ENCODE assay signal across 19 mouse cellular contexts in genomic region chr13:32608413-32608812, GRCm38 (mm10).
DNase-seq lines count a peak whose midpoint lies in the region; ATAC-seq and TF ChIP-seq lines count a peak whose summit lies in the region.
"Had no signal": no experiment of that assay in that cellular context is flagged by ENCODE, and none has a peak within 500 bp of the region (broad histone marks: within the 10 kb centered on the region; RNA-seq: fewer than 3 reads in every experiment).

No protein-coding gene starts in this region.

- no peak for TF ChIP-seq POLR2A in lung, adult 2 months (IDR thresholded peaks at IDR 0.05; ENCODE audit: borderline replicate concordance, extremely low read depth, low read depth, low read length)
- TF ChIP-seq POLR2A in ES-Bruce4 (IDR thresholded peaks at IDR 0.05; ENCODE audit: insufficient read depth, low read length) = no peak

- TF ChIP-seq EP300 in ES-Bruce4 (IDR thresholded peaks at IDR 0.05; ENCODE audit: insufficient read depth, low read depth, low read length) = no peak

- 65% methylated on average over 3 of the region's 3 CpGs for WGBS in kidney, postnatal 0 days
- 84% methylated on average over 3 of the region's 3 CpGs for WGBS in lung, adult 2 months

- TF ChIP-seq CTCF in kidney, postnatal 0 days (IDR thresholded peaks at IDR 0.05; ENCODE audit: low read depth) = peak; percentile 45
- peak; percentile 44 for TF ChIP-seq CTCF in lung, adult 2 months (IDR thresholded peaks at IDR 0.05; ENCODE audit: insufficient read depth, low read length)
- peak; percentile 13 for TF ChIP-seq CTCF in ES-Bruce4 (IDR thresholded peaks at IDR 0.05; ENCODE audit: low read depth, low read length)

- peak; percentile 3 for DNase-seq in CD4-positive, CD25-positive, alpha-beta regulatory T cell, adult 2 months (ENCODE audit: low read depth, low spot score)
- DNase-seq in kidney, postnatal 0 days (ENCODE audit: low spot score) = no peak
- DNase-seq in kidney, adult 11 months = no peak
- no peak for DNase-seq in lung, adult 2 months
- DNase-seq in lung, postnatal 25 days (ENCODE audit: low spot score) = no peak
- DNase-seq in left cerebral cortex, postnatal 25 days (ENCODE audit: low spot score in 2 of 2) = no peak
- DNase-seq: cerebellum, postnatal 14 days; embryo, embryonic 11 days; layer of hippocampus, postnatal 36 days; liver, embryonic 13.5 days; right cerebral cortex, postnatal 25 days had no signal

- H3K27me3 ChIP-seq in kidney, postnatal 0 days (ENCODE audit: insufficient read depth, low read length) = no peaks in the 10 kb centered on the region
- no peaks in the 10 kb centered on the region for H3K27me3 ChIP-seq in ES-Bruce4 (ENCODE audit: control insufficient read depth, insufficient read depth, low read length, poor library complexity, severe bottlenecking)
- H3K27me3 ChIP-seq: embryonic facial prominence, embryonic 15.5 days; heart, embryonic 12.5 days; liver, embryonic 13.5 days; midbrain, embryonic 13.5 days; neural tube, embryonic 15.5 days had no signal

- no peak overlapping the region for H3K27ac ChIP-seq in kidney, postnatal 0 days
- H3K27ac ChIP-seq in ES-Bruce4 (ENCODE audit: insufficient read depth, low read length) = no peak overlapping the region
- H3K27ac ChIP-seq: embryonic facial prominence, embryonic 15.5 days; liver, embryonic 13.5 days; midbrain, embryonic 13.5 days; neural tube, embryonic 15.5 days had no signal

- intact Hi-C loops in left cerebral cortex, postnatal 25 days (cut with DNase I) = no loop called here

- no peaks in the 10 kb centered on the region for H3K36me3 ChIP-seq in kidney, postnatal 0 days (ENCODE audit: insufficient read depth, low read length)
- no peaks in the 10 kb centered on the region for H3K36me3 ChIP-seq in ES-Bruce4 (ENCODE audit: control insufficient read depth, insufficient read depth, low read length, poor library complexity, severe bottlenecking)
- H3K36me3 ChIP-seq: embryonic facial prominence, embryonic 15.5 days; heart, embryonic 12.5 days; liver, embryonic 13.5 days; midbrain, embryonic 13.5 days; neural tube, embryonic 15.5 days had no signal

- no peak overlapping the region for H3K9ac ChIP-seq in kidney, postnatal 0 days (ENCODE audit: low read depth, low read length)
- no peak overlapping the region for H3K9ac ChIP-seq in ES-Bruce4 (ENCODE audit: low read depth, poor library complexity, severe bottlenecking)
- H3K9ac ChIP-seq: embryonic facial prominence, embryonic 15.5 days; heart, embryonic 12.5 days; liver, embryonic 13.5 days; midbrain, embryonic 13.5 days; neural tube, embryonic 15.5 days had no signal

- ATAC-seq in CD4-positive, CD25-positive, alpha-beta regulatory T cell, adult 4 months = no peak
- no peak for ATAC-seq in kidney, postnatal 0 days (replicated peaks; ENCODE audit: low FRiP score, low read depth)
- ATAC-seq: hindbrain, embryonic 16.5 days; midbrain, embryonic 13.5 days had no signal

- H3K4me2 ChIP-seq in kidney, postnatal 0 days (ENCODE audit: low read length) = no peak overlapping the region
- H3K4me2 ChIP-seq: embryonic facial prominence, embryonic 15.5 days; heart, embryonic 12.5 days; liver, embryonic 13.5 days; midbrain, embryonic 13.5 days; neural tube, embryonic 15.5 days had no signal

- no peaks in the 10 kb centered on the region for H3K9me3 ChIP-seq in kidney, postnatal 0 days (replicated peaks; ENCODE audit: low read length)
- H3K9me3 ChIP-seq in ES-Bruce4 (replicated peaks; ENCODE audit: control insufficient read depth, insufficient read depth, low read length, poor library complexity, severe bottlenecking) = no peaks in the 10 kb centered on the region
- H3K9me3 ChIP-seq: embryonic facial prominence, embryonic 15.5 days; heart, embryonic 12.5 days; liver, embryonic 13.5 days; midbrain, embryonic 13.5 days; neural tube, embryonic 15.5 days had no signal

- H3K4me3 ChIP-seq in kidney, postnatal 0 days (replicated peaks; ENCODE audit: low read depth, low read length) = no peak overlapping the region
- H3K4me3 ChIP-seq in lung, adult 2 months (replicated peaks; ENCODE audit: extremely low read depth, low read depth, low read length) = no peak overlapping the region
- H3K4me3 ChIP-seq in ES-Bruce4 (ENCODE audit: low read depth, low read length) = no peak overlapping the region
- H3K4me3 ChIP-seq: embryonic facial prominence, embryonic 15.5 days; heart, embryonic 12.5 days; liver, embryonic 13.5 days; midbrain, embryonic 13.5 days; myocyte; neural tube, embryonic 15.5 days had no signal

- 0 out of 2 replicates have a peak, but pooled peaks cover 5% of the 10 kb centered on the region for H3K4me1 ChIP-seq in kidney, postnatal 0 days (replicated peaks; ENCODE audit: insufficient read depth, low read length)
- H3K4me1 ChIP-seq in lung, adult 2 months (ENCODE audit: control insufficient read depth, insufficient read depth, low read length) = no peaks in the 10 kb centered on the region
- H3K4me1 ChIP-seq in ES-Bruce4 (ENCODE audit: control insufficient read depth, insufficient read depth, low read length) = no peaks in the 10 kb centered on the region
- H3K4me1 ChIP-seq: liver, embryonic 13.5 days; midbrain, embryonic 13.5 days; neural tube, embryonic 15.5 days had no signal
